Mouse (Mus musculus) adrenal gland, adult 18-20 months (tissue): ENCODE measurements around the gene Rnf216. TPM values are rescaled to one million over a fixed set of nuclear protein-coding genes. Genes with fewer than 3 reads are reported as not detected.

Source experiments
- DNase-seq, 2 experiments: peaks; one replicate each; pipeline ENCODE4 v3.0.0; 2021 to 2022; ENCODE audit warnings: low spot score in 2 of 2
- total RNA-seq, 2 experiments: library from RNA; stranded (reverse); gene quantifications; 1 replicate in 1 of 2; 2 replicates in 1 of 2; pipeline ENCODE4 v1.2.3; 2021

Gene Rnf216
- total RNA-seq, 2 experiments from 2014 or later = 33.6 to 44.9 TPM

DNA sequence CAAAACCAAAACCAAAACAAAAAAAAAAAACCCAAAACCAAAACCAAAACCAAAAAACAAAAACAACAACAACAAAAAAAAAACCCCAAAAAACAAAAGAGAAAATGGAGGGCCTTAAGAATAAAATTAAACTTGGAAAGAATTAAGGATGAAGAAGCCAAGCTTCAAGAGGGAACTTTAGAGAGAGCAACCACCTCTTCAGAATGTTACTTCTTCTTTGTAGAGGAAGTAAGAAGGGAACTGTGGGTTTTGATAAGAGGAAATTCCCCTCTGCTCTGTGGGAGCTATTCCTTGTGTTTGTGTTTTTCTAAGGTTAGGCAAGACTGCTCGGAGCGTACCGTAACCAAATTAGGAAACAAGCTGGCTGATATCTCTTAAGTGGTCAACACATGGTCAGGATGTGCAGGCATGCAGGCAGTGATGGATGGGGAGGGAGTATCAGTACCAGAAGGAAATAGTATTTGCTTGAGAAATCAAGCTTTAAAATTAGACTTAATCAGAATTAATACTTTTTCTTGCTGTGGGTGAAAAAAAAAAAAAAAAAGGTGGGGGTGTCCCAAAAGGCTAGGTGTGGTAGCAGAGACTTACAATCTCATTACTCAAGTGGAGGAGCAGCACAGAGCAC, 57.2 kb downstream of the Rnf216 start:
- no peak for DNase-seq

DNA sequence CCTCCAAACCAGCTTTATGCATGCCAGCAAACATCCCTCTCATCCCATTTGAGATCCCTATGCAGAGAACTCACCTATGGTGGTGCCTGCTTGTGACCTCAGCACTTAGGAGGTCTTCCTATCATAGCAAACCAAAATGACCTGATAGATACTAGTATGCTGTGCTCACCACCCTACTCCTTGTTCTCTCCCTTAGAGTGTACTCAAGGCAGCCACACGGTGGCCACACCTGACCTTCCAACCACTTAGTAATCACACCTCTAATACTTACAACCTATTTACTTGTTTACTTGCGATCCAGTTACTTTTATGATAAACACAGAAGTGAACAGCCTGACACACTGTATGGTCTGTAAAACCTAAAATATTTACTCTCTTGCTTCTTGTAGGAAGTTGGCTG, 58.1 kb downstream of the Rnf216 start:
- no peak for DNase-seq

DNA sequence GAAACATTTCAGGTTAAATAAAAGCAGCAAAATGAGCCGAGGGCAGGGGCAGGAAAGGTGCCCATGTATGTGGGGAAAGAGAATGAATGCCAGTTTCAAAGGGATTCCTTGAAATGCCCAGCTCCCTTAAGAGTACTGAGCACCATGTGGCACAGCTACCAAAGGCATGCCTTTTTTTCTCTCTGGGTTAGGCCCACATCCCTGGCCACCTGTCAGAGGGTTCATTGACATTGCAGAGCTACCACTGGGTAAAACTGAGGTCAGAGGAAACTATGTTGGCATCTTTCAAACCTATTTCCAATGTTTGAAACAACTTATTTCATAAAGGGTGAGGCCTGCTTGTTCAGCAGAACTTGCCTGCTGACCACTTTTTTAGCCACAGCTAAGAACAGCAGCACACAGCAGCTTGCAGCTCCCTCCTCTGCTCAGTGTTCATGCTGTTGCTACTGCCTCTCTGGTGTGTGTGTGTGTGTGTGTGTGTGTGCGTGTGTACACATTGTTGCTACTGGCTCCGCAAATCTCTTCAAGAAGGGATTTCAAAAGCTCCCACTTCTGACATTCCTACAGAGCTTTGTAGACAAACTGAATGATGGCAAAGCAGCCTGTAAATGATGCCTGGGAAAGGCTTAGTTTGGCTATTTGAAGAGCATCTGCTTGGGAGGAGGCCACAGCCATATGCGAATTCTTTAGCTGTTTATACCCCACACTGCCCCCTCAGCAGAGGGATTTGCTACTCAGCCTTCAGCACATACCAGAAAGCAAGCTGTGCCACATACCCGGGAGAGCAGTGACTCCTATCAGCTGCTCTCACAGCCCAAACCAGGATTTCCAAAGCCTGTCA, 59.4 kb downstream of the Rnf216 start:
- DNase-seq = no peak

DNA sequence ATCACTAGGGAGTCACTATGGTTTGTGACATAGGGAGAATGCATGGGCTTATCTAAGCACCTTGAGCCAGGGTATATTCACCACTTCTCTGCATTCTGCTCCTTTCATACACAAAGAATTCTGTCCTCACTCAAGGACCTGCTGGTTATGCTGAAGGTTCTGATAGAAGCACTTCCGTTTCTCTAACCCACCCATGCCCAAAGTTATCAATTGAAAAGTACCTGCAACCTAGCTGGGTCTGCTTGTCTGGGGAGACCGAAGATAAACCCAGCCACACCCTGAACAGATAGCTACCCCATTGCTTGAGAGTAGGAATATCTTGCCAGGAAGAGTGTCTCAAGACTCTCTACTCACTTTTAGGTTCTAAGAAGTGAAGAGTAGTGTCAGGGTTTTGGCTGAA, 60.1 kb downstream of the Rnf216 start:
- no peak for DNase-seq

DNA sequence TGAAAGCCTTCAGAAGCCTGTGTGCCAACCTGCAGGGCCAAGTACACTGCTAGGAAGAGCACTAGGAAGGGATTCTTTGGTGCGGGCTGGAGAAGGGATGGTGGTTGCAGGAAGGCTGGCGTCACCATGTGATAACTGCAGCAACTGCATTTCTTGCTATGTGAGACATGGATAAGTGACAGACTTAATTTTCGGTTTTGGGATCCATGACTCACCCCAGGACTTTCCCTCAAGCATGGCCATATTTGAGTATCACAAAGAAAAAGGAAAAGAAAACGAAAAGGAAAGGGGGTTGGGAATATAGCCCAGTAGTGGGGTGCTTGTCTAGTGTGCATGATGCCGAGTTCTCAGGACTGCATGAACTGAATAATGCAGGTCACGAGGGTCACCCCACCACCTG, 60.9 kb downstream of the Rnf216 start:
- no peak for DNase-seq

DNA sequence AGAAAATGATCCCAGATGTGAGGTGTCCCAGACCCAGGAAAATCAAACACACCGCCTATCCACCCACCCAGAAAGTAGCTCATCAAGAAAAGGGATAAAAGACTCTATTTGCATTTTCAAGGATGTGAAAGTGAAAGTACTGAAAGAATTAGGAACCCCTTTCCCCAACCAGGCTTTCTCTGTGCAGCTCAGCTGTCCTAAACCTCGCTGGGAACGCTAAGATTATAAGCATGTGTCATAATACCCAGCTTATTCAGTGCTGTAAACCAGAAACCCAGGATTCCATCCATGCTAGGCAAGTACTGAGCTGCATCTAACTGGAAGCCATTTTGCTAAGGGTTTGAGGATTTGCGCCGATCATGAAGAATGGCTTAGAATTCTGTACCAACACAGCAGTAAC, 62.5 kb downstream of the Rnf216 start:
- DNase-seq = no peak

DNA sequence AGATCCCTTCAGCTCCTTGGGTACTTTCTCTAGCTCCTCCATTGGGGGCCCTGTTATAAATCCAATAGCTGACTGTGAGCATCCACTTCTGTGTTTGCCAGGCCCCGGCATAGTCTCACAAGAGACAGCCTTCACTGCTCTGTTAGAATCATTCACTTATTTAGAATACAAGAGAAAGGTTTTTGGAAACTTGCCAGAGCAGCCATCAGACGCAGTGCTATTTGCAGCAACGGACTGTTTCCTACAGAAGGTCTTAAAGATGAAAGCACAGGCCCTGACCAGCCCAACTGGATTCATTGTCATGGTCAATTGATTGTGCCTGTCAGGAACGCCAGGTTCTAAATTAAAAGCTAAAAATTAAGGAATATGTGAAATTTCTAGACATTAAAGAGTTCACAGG, 63.0 kb downstream of the Rnf216 start:
- no peak for DNase-seq

DNA sequence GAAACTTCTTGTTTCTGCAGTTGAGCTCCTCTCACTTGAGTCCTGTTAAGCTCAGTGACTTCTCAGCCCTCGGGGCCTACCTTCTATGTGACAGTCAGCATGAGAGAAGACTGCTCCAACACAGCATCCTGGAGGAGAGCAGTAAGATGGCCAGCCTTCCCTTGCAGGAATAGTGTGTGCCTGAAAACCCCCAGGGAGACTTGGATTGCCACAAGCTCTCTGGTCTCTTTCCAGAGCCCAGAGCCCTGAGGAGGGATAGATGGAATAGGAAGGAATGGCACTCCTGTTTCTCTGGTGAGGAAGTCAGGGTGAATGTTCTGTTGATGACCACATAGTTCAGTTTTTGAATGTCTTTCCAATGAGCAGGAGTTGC, 63.8 kb downstream of the Rnf216 start:
- no peak for DNase-seq

DNA sequence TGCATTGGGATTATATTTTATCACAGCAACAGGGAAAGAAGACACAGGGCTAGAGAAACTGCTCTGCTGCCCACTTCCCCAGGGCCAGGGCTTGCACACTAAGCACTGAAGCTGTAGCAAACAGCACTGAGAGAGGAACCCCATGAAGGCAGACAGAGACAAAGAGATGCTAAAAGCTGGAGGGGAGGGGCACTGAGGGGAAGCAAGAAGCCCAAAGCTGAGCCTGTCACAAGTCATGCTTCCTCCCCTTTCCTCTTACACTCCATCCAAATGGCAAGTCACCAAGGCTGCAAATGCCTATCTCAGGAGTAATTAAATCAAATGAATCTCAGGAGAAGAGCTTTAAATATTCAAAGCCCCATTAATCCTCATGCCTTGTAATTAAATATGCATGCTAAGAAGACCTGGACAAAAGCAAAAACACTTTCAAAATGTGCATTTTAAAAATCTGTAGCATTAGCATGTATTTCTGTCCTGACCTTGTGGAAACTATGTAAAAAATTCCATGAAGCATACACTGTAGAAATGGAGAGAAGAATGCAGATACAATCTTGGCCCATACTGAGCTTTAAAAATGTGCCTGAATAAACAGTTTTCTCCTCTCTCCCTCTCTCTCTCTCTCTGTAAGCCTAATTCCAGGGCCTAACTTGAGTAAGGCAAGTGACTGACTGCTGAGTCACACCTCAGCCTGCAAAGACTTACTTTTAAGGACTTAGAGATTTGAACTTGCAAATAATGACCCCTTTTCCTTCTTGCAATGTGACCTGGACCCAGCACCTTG, 64.4 kb downstream of the Rnf216 start:
- no peak for DNase-seq

DNA sequence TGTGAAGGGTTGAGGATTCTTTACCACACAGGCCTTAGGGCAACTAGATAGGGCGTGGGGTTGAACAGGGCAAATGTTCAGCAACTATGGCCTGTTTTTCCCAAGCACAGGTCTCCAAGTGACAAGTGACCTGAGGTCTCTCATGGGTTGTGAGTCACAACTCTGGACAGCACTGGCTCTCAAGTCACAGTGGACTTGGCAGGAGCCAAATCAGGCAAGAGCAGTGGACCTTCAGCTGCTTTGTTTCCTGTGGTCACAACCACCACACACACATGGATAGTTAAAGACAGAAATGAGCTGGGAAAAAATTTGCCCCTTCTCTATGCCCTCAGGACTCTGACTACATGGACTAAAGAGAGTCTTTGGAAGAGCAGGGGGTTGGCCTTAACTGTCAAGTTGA, 65.2 kb downstream of the Rnf216 start:
- no peak for DNase-seq

DNA sequence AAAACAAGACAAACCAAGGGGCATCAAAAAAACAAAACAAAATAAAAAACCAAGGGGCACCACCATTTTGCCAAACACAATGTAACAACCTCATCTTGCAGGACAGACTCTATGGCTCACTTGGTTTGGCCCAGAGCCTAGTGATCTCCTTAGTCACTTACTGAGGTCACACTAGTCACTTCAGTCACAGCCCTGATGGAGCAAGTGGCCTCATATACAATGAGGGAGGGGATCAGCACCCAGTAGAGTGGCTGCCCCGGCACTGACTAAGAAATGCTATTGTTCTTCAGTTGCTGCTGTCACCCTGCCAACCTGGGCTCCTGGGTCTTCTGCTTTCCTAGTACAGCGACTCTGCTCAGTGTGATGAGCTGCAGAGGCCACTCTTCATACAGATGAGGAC, 68.9 kb downstream of the Rnf216 start:
- no peak for DNase-seq

DNA sequence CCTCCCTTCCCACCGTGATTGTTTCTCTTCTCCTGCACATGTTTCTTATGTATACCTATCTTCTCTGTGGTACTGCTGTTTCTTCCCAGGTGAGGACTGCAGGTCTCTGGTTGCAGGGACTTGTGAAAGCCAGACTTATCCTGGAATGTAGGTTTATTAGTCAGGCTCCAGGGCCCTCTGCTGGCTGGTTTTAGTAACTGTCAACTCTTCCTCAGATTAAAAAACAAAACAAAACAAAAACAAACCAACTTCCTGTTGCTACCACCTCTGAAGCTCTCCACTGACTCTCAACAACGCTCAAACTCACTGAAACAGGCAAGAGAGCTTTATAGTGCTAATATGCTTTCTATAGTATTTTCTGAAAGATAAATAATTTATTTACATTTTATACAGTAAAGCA, 69.5 kb downstream of the Rnf216 start:
- DNase-seq = no peak

DNA sequence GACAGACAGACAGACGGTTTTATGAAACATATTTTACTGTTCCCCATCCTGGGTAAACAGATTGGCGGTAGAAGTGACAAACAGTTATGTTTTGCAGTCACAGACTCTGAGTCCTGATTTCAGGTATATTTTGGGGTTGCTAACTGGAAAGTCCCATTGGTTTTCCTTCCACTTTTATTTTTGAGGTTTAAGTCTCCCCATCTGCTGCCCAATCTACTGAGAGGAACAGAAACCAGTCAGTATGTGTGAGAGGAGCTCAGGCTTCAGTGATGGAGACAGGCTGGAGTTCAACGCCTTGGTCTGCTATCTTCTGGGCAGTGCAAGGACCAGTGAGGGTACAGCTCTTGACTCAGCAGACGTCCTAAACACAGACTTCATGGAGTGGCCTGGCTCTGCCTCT, 74.0 kb downstream of the Rnf216 start:
- DNase-seq = no peak

DNA sequence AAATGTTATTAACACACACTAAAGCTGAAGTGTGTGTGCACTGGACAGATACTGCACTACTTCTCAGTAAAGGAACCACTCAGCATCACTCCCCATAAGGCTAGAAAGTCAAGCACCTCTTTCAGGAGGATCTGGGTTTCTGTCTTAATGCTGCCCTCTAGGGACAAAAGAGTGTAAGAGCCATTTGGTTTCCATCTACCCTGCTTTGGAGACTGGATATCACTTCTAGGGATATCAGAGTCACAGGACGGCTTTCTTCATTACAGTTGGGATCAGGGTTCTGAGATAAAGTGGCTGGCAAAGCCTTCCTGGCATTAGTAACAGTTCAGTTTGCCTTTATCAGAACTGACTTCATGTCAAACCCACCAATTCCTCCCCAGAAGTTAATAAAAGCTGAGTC, 75.6 kb downstream of the Rnf216 start:
- DNase-seq = no peak

DNA sequence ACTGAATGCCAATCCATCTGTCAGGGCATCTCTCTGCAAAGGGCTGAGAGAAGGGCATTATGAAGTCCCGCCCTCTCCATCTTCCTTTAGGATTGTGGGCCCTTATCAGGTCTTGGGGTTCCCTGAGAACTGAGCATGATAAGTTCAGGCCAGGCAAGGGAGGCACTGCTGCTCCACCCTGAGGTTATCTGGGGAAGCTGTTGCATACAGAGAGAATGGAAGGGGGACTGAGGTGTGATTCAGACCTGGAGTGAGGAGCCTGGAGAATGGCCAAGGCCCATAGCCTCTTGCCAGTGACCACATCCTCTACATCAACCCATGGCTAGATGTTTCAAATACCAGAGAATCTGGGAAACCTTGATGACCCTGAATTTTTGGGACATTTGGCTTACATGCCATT, 76.7 kb downstream of the Rnf216 start:
- DNase-seq = no peak

DNA sequence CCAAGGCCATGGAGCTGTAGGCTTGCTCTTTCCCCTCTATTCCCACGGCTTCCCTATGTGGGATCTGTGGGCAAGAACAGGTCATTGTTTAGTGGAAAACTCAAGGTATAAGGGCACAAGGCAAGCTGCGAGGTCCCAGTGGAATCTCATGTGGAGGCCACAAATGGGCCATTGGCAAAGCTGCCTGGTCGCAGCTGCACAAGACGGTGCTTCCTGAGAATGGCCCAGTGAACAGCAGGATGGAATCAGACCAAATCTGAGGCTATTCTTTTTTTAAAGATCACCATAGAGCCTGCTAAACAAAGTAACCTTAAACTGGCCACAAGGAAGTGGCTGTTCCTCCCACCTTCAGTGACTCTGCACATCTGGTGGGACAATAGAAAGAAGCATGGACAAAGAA, 77.5 kb downstream of the Rnf216 start:
- DNase-seq = no peak

DNA sequence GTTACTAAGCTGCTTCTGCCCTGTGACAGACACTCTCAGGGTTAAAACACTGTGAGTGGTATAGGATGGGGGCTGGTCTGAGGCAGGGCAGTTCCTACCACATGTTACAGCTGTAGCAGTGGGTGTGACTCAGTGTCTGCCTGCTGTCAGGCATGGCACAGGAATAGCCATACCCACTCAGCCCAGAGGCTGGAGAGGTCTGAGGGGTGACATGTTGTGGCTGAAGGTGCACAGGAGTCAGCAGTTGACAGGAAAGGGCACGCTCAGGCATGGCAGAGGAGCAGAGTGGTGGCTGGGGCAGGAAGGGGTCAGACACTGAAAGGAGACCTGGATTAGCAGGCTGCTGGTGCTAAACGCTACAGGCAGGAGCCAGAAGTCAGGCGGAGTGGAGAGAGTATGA, 78.7 kb downstream of the Rnf216 start:
- no peak for DNase-seq

DNA sequence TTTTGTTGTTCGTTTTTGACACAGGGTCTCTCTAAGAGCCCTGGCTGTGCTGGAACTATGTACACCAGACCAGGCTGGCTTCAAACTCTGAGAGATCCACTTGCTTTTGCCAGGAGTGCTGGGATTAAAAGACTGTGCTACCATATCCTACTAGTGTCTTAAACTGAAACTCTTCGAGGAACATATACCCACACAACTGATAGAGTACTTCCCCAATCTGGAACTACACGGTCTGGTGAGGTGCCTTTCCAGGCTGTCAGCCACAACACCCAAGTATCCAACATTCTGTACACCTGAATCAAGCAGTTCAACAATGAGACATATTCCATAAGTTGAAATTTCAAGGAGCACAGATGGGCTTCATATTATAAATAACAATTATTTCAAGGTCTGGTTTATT, 79.5 kb downstream of the Rnf216 start:
- no peak for DNase-seq

DNA sequence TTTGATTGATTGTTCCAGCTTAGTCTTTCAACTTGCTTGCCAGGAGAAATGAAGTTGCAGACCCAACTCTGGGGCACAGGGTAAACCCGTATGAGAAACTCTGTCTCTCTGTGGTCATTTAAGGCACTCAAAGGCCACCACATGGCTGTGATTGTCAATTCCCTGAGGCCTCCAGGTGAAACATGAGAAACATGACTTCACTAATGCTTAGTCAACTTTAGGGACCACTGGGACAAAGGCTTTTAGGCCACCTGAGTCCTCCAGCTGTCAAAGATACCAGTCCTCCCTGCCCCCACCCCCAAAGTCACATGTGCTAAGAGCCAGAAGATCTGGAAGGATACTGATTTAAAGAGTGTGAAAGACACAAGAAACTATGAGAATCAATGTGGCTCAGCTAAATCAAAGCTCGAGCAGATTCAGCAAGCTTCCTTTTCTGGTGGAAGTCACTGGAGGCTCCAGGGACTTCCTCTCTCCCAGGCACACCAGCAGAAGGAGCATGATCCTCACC, 80.1 kb downstream of the Rnf216 start:
- no peak for DNase-seq

DNA sequence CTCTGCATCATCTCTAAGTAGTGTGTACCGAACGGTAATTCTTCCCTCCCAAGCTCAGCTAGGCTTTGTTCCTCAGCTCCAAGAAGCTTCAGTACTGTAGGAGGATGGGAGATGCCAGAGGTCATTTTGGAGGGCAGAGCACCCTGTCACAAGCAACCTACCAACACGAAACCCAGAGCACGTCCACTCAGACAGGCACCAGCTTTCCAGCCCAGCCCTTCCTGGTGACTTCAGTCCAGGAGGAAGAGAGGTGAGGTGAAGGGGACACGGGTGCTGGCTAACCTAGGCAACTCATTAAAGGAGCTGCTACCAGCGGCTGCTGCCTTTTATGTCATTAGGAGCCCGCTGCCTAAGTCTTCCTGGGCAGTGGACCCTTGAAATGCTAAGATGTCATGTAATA, 81.1 kb downstream of the Rnf216 start:
- no peak for DNase-seq

DNA sequence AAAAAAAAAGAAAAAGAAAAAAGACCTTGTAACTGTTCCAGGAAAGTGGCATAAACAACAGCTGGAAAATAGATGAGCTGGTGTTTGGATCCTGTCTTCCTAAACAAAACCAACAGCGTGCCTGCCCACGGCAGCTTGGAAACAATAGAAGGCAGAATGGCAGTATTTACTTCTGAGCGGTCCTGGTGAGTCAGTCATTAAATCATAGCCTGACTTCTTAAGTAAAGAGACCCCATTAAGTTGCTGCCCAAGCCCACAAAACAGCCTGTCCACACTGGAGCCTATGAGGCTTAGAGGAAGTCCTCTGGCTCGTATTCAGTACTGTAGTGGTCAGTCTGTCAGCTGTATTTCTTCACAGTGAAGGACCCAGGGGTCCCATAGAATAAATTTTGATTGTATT, 81.6 kb downstream of the Rnf216 start:
- DNase-seq = no peak

DNA sequence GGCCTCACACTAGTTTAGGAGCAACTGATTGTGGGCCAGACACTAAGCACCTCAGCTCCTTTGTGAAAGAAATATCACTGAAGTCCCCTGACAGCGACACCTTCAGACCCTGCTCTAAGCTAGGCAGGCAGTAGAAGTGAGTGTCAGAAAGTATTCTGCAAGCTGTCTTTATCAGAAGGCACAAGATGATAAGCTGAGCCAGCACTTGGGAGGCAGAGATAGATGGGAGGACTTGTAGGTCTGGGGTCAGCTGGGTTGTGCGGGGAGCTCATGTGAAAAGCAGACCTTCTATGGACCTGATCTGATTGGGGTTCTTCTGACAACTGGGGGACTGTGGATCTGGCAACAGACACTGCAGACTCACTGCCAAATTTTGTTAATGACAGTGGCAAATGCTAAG, 88.9 kb downstream of the Rnf216 start:
- DNase-seq = no peak
